Mouse (Mus musculus): Measurements from ENCODE around the gene Clcn5.

- TF ChIP-seq CTCF (IDR thresholded peaks at IDR 0.05) (no peak), POLR2A (IDR thresholded peaks at IDR 0.05; ENCODE audit: insufficient read depth, low read depth, low read length) (no peak), EP300 (IDR thresholded peaks at IDR 0.05; ENCODE audit: insufficient read depth, low read depth, low read length) (no peak)
Measured at GRCm38 (mm10) chrX:7315115-7315514, 4.0 kb downstream of the Clcn5 start.
